Mouse (Mus musculus) E14TG2a.4 (cell line): Measurements from ENCODE around the gene Nde1.

Source experiments
- CTCF ChIP-seq: conservative IDR thresholded peaks from 2 replicates; pipeline ENCODE4 v1.5.1; 2014; ENCODE audit warnings: low read length
- NANOG ChIP-seq: IDR thresholded peaks from 2 replicates; pipeline ENCODE4 v1.6.1; 2014; ENCODE audit warnings: borderline replicate concordance, low read length, mixed read lengths

- TF ChIP-seq CTCF: no peak
- no peak for TF ChIP-seq NANOG
Observed at GRCm38 (mm10) chr16:14194164-14194950, 31.3 kb downstream of the Nde1 start.
